Mouse (Mus musculus) lung, embryonic 14.5 days (tissue): Measurements from ENCODE around the gene Mfge8. TPM values are rescaled to one million over a fixed set of nuclear protein-coding genes. Genes with fewer than 3 reads are reported as not detected.
A peak's percentile ranks its signal among the peaks of the same experiment; 100 is the strongest.

Experiments
- ATAC-seq: fragments of 200-750 bp; cut with Nextera tagmentation; 2 replicates; pipeline ENCODE4 v1.8.0; 2017; ENCODE audit warnings: mild to moderate bottlenecking, moderate TSS enrichment, moderate library complexity; ENCODE audit not compliant: insufficient read depth
- DNase-seq: peaks from one replicate; pipeline ENCODE4 v3.0.0-alpha.2; 2015
- H3K27ac ChIP-seq: fragments of 300-500 bp; sonication (generic); 2 replicates; pipeline ENCODE4 v1.5.1; 2014; ENCODE audit warnings: low read depth, mild to moderate bottlenecking, moderate library complexity
- H3K27me3 ChIP-seq: fragments of 300-500 bp; sonication (generic); 2 replicates; pipeline ENCODE4 v1.6.1; 2014; ENCODE audit warnings: low read length, control low read depth; ENCODE audit not compliant: insufficient read depth
- H3K36me3 ChIP-seq: fragments of 300-500 bp; sonication (generic); 2 replicates; pipeline ENCODE4 v1.6.1; 2014; ENCODE audit warnings: control low read depth; ENCODE audit not compliant: insufficient read depth
- H3K4me1 ChIP-seq: fragments of 300-500 bp; sonication (generic); 2 replicates; pipeline ENCODE4 v1.6.1; 2014; ENCODE audit warnings: antibody characterized with exemption, control low read depth; ENCODE audit not compliant: insufficient read depth
- H3K4me2 ChIP-seq: fragments of 300-500 bp; sonication (generic); 2 replicates; pipeline ENCODE4 v1.6.1; 2014; ENCODE audit warnings: mild to moderate bottlenecking
- H3K4me3 ChIP-seq: fragments of 300-500 bp; sonication (generic); 2 replicates; pipeline ENCODE4 v1.5.1; 2014; ENCODE audit warnings: low read depth, low read length
- H3K9ac ChIP-seq: fragments of 300-500 bp; sonication (generic); 2 replicates; pipeline ENCODE4 v1.6.1; 2014
- H3K9me3 ChIP-seq: fragments of 300-500 bp; sonication (generic); 2 replicates; pipeline ENCODE4 v1.6.1; 2016; ENCODE audit warnings: low read depth, low read length, control low read depth
- CTCF ChIP-seq: IDR thresholded peaks from 2 replicates; pipeline ENCODE4 v1.5.1; 2016; ENCODE audit warnings: antibody characterized with exemption, low read depth
- WGBS: fragments of 180-500 bp; shearing (Covaris S2); extraction: QIAGEN DNeasy Blood & Tissue Kit; methylation state at CpG from one replicate; pipeline ENCODE4 v1.1.7; 2014; 5-methylcytosine and 5-hydroxymethylcytosine counted together
- polyA plus RNA-seq: library from polyadenylated mRNA; unstranded; fragments of >200 nt; fragmentation: Nextera tagmentation; extraction: Ambion mirVana; gene quantifications from 2 replicates; pipeline ENCODE4 v1.2.1, GENCODE M21; 2014

The Mfge8 gene
- polyA plus RNA-seq, 1 experiment from 2014 or later, result 318 TPM

DNA sequence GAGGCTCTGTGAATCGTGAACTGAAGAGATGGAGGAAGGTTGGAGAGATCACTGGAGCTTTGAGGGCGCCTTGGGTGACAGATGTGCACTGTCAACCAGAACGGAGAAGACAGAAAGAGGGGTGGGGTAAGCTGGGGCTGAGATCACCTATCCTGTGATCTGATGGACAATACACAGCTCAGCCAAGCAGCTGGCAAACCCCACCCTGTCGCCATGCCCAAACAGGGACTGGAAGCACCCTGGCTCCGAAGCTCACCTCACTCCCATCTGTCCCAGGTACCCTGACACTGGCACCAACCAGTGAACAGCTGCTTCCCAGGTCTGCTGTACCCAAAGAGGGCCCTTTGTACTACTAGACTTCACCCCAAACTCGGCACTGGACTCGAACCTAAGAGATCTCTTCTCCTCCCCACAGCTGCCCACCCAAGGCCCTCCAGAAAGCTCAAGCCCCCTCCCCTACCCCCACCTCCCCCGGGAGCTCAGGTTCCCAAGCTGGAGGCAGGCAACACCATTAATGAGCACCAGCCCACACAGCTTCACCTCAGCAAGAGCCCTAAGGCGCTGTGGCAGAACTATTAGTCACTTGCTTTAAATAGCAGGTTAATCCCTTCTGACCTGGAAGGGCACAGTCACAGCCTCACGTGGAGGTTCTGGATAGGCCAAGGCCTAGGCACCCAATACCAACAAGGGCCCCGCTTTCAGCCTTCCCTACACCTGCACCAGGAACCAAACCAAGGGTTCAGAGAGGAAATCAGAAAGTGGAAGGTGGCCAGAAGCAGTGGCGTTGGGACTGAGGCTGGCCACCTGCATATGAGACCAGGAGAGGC lies 1.6 kb downstream of the Mfge8 start:
- peaks cover 31% of the 10 kb centered on the region for H3K36me3 ChIP-seq
- peak overlapping the region; percentile 73 for H3K4me3 ChIP-seq
- TF ChIP-seq CTCF, result no peak
- peak overlapping the region; percentile 81 for H3K4me2 ChIP-seq
- H3K9ac ChIP-seq, result peak overlapping the region; percentile 26; the same call in 1 of the 2 replicates
- ATAC-seq (no peak), DNase-seq (no peak)
- no peak overlapping the region for H3K27ac ChIP-seq
- peaks cover 9% of the 10 kb centered on the region; the same call in 1 of the 2 replicates for H3K4me1 ChIP-seq
- WGBS, result 49% methylated on average over 12 of the region's 12 CpGs
- no peaks in the 10 kb centered on the region for H3K9me3 ChIP-seq
- H3K27me3 ChIP-seq, result no peaks in the 10 kb centered on the region

- no peak overlapping the region for H3K4me3 ChIP-seq
- peaks cover 80% of the 10 kb centered on the region for H3K36me3 ChIP-seq
- no peaks in the 10 kb centered on the region for H3K9me3 ChIP-seq
- no peak overlapping the region for H3K27ac ChIP-seq
- H3K4me2 ChIP-seq, result no peak overlapping the region
- whole genome bisulfite sequencing, result 36% methylated on average over 8 of the region's 8 CpGs
- H3K4me1 ChIP-seq, result no peaks in the 10 kb centered on the region
- H3K27me3 ChIP-seq, result no peaks in the 10 kb centered on the region
- DNase-seq (peak; percentile 93), ATAC-seq (no peak; the same call in 1 of the 2 replicates)
- no peak overlapping the region for H3K9ac ChIP-seq
- TF ChIP-seq CTCF, result peak; percentile 98
Observed at GRCm38 (mm10) chr7:79140897-79141296, 8.0 kb downstream of the Mfge8 start.

DNA sequence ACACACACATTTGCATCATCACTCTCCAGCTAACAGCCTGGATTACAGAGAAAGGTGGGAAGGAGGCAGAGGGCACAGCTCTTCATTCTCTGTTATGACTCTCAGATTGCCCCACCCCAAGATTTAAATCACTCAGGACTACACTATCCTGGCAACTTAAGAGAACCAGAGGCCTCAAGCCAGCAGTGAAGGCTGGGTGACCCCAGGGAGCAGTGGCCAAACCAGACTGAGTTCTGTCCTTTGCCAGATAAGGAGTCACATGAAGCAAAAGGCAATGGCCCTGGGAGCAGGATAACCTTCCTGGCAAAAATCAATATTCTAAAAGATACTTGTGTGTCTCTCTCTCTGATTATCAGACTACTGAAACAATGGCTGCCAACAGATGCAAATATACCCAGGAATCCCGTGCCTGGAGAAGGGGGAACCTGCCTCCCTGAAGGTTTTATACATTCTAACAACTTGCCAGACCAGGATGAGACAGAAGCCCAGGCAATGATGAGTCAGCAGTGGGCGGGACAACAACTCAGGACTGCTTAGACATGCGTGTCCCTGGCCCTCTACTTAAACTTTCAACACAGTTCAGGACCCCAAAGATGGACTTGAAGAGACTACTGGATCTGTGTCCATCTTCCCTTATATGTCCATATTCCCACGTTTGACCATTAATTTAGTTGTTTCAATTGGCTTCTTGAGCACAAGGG lies 8.8 kb downstream of the Mfge8 start:
- peaks cover 80% of the 10 kb centered on the region for H3K36me3 ChIP-seq
- H3K4me1 ChIP-seq, result no peaks in the 10 kb centered on the region
- ATAC-seq (no peak), DNase-seq (no peak)
- H3K27ac ChIP-seq, result no peak overlapping the region
- H3K27me3 ChIP-seq, result no peaks in the 10 kb centered on the region
- H3K4me3 ChIP-seq, result no peak overlapping the region
- TF ChIP-seq CTCF, result no peak
- H3K9ac ChIP-seq, result no peak overlapping the region
- WGBS, result 58% methylated on average over 4 of the region's 4 CpGs
- no peak overlapping the region for H3K4me2 ChIP-seq
- no peaks in the 10 kb centered on the region for H3K9me3 ChIP-seq

DNA sequence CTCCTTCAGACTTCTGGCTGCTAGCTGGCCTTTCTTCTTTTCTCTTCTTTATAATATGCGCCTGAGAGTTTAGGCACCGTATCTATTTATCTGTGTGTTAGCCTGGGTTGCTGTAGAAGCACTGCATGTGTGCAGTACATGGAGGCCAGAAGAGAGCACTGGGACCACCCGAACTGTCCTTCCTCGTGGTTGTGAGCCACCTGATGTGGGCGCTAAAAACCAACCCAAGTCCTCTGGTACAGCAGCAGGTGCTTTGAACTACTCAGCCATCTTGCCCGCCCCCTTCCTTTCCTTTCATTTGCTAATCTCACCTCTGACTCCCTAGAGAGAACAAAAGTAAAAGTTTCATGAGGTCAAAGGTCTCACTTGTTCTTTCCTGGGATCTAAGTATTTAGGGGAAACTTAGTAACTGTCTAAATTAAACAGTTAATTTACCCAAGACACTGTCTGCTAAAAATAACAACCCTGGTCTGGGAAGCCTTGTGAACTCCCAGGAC lies 9.5 kb downstream of the Mfge8 start:
- peaks cover 83% of the 10 kb centered on the region for H3K36me3 ChIP-seq
- no peak overlapping the region for H3K4me3 ChIP-seq
- no peaks in the 10 kb centered on the region for H3K9me3 ChIP-seq
- ATAC-seq (no peak), DNase-seq (no peak)
- no peak for TF ChIP-seq CTCF
- H3K27ac ChIP-seq, result no peak overlapping the region
- H3K4me1 ChIP-seq, result no peaks in the 10 kb centered on the region
- H3K4me2 ChIP-seq, result no peak overlapping the region
- H3K9ac ChIP-seq, result no peak overlapping the region
- H3K27me3 ChIP-seq, result no peaks in the 10 kb centered on the region
- WGBS, result 63% methylated on average over 6 of the region's 6 CpGs

GRCm38 (mm10) chr7:79133391-79133790 lies 15.5 kb downstream of the Mfge8 start:
- Histone ChIP-seq H3K27ac (no peak overlapping the region), H3K4me2 (no peak overlapping the region), H3K4me3 (no peak overlapping the region), H3K27me3 (peaks cover 7% of the 10 kb centered on the region; the same call in 1 of the 2 replicates), H3K4me1 (0 out of 2 replicates have a peak, but pooled peaks cover 5% of the 10 kb centered on the region), H3K9ac (no peak overlapping the region), H3K36me3 (peaks cover 46% of the 10 kb centered on the region), H3K9me3 (no peaks in the 10 kb centered on the region)
- TF ChIP-seq CTCF, result no peak
- ATAC-seq (no peak), DNase-seq (no peak)
- 15% methylated on average over 6 of the region's 6 CpGs for WGBS

GRCm38 (mm10) chr7:79130843-79131444 lies 17.9 kb downstream of the Mfge8 start, which contains the start of gene Hapln3:
Hapln3 (minus strand) TSS chr7:79131018.
- H3K9me3 ChIP-seq, result no peaks in the 10 kb centered on the region
- peak within 1 kb of the TSS; percentile 29 for H3K4me3 ChIP-seq
- H3K36me3 ChIP-seq, result peaks cover 27% of the 10 kb centered on the region
- H3K27me3 ChIP-seq, result peaks cover 7% of the 10 kb centered on the region; the same call in 1 of the 2 replicates
- peak; percentile 71 for DNase-seq
- no peak for TF ChIP-seq CTCF
- 3% methylated on average over 19 of the region's 19 CpGs for WGBS
- H3K4me1 ChIP-seq, result 0 out of 2 replicates have a peak, but pooled peaks cover 5% of the 10 kb centered on the region
- peak within 1 kb of the TSS; percentile 30; the same call in 1 of the 2 replicates for H3K9ac ChIP-seq
- H3K27ac ChIP-seq, result no peak within 1 kb of the TSS
- H3K4me2 ChIP-seq, result peak within 1 kb of the TSS; percentile 62
- peak; percentile 64; the same call in 1 of the 2 replicates for ATAC-seq
